Mouse (Mus musculus) bone marrow macrophage, adult 2 months (primary cell): ENCODE results near the gene H2-T3.

ENCODE experiments used
- CTCF ChIP-seq: IDR thresholded peaks from 2 replicates; pipeline ENCODE4 v1.5.1; 2012; ENCODE audit warnings: low read depth, mild to moderate bottlenecking, low read length, moderate library complexity
- POLR2A ChIP-seq: IDR thresholded peaks from 2 replicates; pipeline ENCODE4 v1.6.1; 2012; ENCODE audit warnings: mild to moderate bottlenecking, low read depth, low read length, borderline replicate concordance

DNA sequence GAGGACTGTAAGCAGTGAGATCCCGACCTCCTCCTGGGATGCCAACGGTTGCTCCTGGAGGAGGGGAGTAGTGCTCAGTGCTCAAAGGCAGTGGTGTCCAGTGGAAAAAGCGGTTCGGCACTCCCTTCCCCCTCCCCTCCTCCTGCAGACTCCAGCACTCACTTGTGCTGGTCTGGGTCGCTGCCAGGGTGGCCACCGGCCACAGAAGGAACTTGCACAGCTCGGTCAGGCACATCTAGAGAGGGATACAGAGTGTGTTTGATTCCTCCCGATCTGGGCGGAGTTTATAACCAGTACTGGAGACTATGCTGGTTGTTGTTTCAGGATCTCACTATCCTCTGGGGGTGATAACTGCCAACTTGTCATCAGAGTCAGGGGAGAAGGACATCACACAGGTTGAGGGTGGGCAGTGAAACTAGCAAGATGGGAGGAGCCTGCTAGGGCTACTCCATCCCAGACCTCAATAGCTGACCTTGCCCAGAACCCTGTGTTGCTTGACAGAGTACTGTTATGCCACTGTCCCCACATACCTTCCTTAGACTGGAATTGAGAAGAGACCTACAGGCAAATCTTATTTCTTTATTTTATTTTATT is 35.2 kb upstream of the H2-T3 start:
- TF ChIP-seq POLR2A (no peak), CTCF (no peak)
